Mouse (Mus musculus): ENCODE results near the gene Gm37240. TPM values are rescaled to one million over a fixed set of nuclear protein-coding genes. Genes with fewer than 3 reads are reported as not detected.

Gene Gm37240
- polyA plus RNA-seq, 1 experiment from 2014 or later: 12.7 TPM

DNA sequence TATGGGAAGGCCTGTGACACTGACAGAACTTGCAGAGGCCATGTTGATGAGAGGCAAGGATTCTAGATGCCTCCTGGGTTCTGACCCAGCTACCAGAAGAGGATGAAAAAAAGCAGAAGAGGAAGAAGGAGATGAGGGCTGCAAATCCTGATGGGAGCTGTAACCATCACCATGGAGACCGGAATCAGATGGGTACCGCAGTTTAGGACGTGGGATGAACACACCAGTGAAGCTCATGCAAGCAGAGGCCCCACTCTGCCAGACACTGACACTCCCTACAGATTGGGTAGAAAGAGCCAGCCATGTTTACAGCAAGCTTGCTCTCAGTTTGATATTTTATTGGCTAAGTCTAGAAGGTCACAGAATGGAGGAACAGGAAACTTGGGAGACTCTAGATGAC, 509.8 kb downstream of the Gm37240 start:
- Histone ChIP-seq H3K9me3 (replicated peaks) (no peaks in the 10 kb centered on the region), H3K4me3 (no peak overlapping the region), H3K36me3 (no peaks in the 10 kb centered on the region), H3K4me2 (no peak overlapping the region), H3K4me1 (replicated peaks) (peaks cover 29% of the 10 kb centered on the region), H3K9ac (no peak overlapping the region), H3K27me3 (no peaks in the 10 kb centered on the region), H3K27ac (peak overlapping the region; percentile 74)
- ATAC-seq (replicated peaks; ENCODE audit: insufficient number of reproducible peaks, insufficient read depth, low FRiP score, low read depth): no peak
- WGBS: 86% methylated on average over 3 of the region's 3 CpGs

DNA sequence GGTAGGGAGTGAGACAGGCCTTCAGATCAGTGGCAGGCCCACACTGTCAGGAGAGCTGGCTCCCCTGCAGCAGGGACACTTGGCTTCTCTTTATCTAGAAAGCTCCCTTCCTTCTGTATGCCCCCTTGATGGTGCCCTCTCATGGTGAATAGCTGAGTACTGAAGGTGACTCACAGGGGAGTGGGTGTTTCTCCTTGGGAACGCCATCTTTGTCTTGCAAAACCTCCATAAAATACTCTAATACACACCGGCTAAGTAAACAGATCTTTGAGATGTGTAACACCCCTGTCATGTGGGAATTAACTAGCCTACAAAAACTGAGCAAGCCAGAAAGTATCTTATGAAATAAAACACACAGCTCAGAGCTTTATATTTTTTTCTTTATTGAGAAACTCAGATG, 510.8 kb downstream of the Gm37240 start:
- no peaks in the 10 kb centered on the region for H3K9me3 ChIP-seq (replicated peaks)
- no peak overlapping the region for H3K27ac ChIP-seq
- H3K27me3 ChIP-seq: no peaks in the 10 kb centered on the region
- peaks cover 32% of the 10 kb centered on the region for H3K4me1 ChIP-seq (replicated peaks)
- no peak overlapping the region for H3K4me3 ChIP-seq
- no peak for ATAC-seq (replicated peaks; ENCODE audit: insufficient number of reproducible peaks, insufficient read depth, low FRiP score, low read depth)
- no peak overlapping the region for H3K4me2 ChIP-seq
- H3K9ac ChIP-seq: no peak overlapping the region
- WGBS: 83% methylated on average over 2 of the region's 2 CpGs
- no peaks in the 10 kb centered on the region for H3K36me3 ChIP-seq

DNA sequence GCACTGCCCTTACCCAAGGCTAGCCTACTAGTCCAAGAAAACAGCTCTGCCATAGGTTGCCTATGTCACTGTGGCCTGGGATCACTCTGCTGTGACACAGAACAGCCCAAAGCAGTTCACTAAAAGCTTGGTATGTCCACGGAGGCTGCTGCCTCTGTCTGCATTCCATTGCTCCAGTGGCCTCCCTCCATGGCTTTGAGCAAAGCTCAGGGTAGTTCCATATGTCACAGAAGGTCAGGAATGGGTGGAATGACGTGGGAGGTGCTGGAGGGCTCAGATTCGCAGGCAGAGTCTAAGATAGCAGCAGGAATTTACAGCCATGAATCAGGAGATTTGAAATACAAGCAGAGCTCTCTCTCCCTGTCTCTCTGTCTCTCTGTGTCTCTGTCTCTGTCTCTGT, 514.3 kb downstream of the Gm37240 start:
- no peak overlapping the region for H3K4me3 ChIP-seq
- 14% methylated on average over 3 of the region's 3 CpGs for WGBS
- peak overlapping the region; percentile 74 for H3K27ac ChIP-seq
- H3K4me1 ChIP-seq (replicated peaks): peaks cover 37% of the 10 kb centered on the region
- H3K4me2 ChIP-seq: no peak overlapping the region
- no peaks in the 10 kb centered on the region for H3K36me3 ChIP-seq
- H3K27me3 ChIP-seq: no peaks in the 10 kb centered on the region
- H3K9ac ChIP-seq: no peak overlapping the region
- H3K9me3 ChIP-seq (replicated peaks): no peaks in the 10 kb centered on the region
- peak; percentile 63 for ATAC-seq (replicated peaks; ENCODE audit: insufficient number of reproducible peaks, insufficient read depth, low FRiP score, low read depth)

DNA sequence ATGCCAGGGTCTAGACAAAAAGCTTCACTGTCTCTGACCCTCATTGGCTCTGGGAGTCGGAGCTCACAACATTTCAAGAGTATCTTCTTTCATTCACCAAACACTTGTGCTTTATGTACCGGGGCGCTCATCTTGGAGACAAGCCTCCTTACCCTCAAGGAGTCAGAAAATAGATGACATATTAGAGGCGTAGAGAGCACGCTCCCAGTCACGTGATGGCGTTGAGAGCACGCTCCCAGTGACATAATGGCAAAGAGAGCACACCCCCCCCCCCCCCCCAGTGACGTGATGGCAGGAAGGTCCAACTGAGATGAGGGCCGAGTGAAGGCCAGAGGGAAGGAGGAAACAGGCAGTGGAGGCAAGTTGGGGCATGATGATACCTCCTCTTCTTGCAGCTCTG, 517.5 kb downstream of the Gm37240 start:
- Histone ChIP-seq H3K27ac (peak overlapping the region; percentile 67), H3K4me2 (no peak overlapping the region), H3K36me3 (no peaks in the 10 kb centered on the region), H3K9me3 (replicated peaks) (no peaks in the 10 kb centered on the region), H3K27me3 (no peaks in the 10 kb centered on the region), H3K4me3 (no peak overlapping the region), H3K9ac (no peak overlapping the region), H3K4me1 (replicated peaks) (peaks cover 36% of the 10 kb centered on the region)
- no peak for ATAC-seq (replicated peaks; ENCODE audit: insufficient number of reproducible peaks, insufficient read depth, low FRiP score, low read depth)
- 72% methylated on average over 10 of the region's 10 CpGs for WGBS

DNA sequence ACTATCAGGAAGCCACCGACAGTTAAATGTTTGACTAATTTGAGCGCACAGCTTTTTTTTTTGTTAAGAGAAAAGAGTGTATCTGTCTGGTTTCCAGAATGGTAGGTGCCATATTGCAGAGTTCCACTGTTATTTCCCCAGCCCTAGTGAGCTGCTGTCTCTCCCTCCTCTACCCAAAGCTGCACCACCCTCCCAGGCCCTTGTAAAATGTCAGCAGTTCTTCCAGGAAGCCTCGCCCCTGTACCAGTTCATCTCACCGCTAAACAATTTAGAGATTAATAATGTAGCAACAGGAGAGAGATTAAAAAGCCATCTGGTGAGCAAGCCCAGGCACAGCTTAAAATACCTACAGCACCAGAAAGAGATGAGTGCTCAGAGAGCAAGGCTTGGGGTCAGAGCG, 518.2 kb downstream of the Gm37240 start:
- ATAC-seq (replicated peaks; ENCODE audit: insufficient number of reproducible peaks, insufficient read depth, low FRiP score, low read depth): peak; percentile 71
- Histone ChIP-seq H3K27ac (peak overlapping the region; percentile 67), H3K4me1 (replicated peaks) (peaks cover 39% of the 10 kb centered on the region)

DNA sequence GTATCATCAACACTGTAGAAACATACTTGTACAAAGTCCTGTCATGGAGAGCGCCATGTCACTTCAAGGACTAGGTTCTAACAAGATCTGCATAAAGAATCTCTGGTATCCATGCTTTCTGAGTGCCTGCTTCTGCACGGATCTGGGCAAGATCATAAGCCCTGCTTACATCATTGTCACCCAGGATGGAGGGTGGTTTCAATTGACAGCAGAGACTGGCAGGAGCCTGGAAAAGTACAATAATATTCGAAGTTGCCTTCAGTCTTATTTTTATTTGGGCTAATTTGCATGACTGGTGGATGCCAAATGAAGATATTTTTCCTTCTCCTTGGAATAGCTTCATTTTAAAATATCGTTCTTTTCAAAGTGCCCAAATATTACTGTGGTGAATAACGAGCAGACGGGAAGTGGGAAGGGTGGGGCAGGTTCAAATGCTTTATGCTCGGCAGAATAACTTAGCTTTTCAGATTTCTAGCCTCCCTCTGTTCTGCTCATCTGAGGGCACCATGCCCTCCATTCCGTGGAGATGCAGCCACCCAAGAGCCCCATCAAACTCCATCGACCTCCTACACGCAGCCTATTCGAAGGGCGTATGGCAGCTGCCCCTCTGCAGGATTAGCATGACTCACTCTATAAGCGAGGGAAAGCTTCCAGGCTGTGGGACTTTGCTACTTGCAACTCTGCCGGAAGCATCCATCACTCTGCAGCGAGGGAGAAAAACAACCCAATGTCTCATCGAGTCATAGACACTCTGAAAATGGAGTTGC, 518.8 kb downstream of the Gm37240 start:
- 0 out of 2 replicates have a peak overlapping the region, but pooled peaks have one; percentile 3 for H3K4me2 ChIP-seq
- H3K36me3 ChIP-seq: no peaks in the 10 kb centered on the region
- peak overlapping the region; percentile 67 for H3K27ac ChIP-seq
- H3K27me3 ChIP-seq: no peaks in the 10 kb centered on the region
- peaks cover 41% of the 10 kb centered on the region for H3K4me1 ChIP-seq (replicated peaks)
- H3K9ac ChIP-seq: no peak overlapping the region
- H3K4me3 ChIP-seq: no peak overlapping the region
- H3K9me3 ChIP-seq (replicated peaks): no peaks in the 10 kb centered on the region
- no peak for ATAC-seq (replicated peaks; ENCODE audit: insufficient number of reproducible peaks, insufficient read depth, low FRiP score, low read depth)
- WGBS: 62% methylated on average over 16 of the region's 16 CpGs

More for the DNA sequence above, 518.2 kb downstream of the Gm37240 start:
- Histone ChIP-seq H3K27me3 (no peaks in the 10 kb centered on the region), H3K9ac (no peak overlapping the region), H3K4me2 (0 out of 2 replicates have a peak overlapping the region, but pooled peaks have one; percentile 3), H3K9me3 (replicated peaks) (no peaks in the 10 kb centered on the region), H3K4me3 (no peak overlapping the region), H3K36me3 (no peaks in the 10 kb centered on the region)
- 37% methylated on average over 5 of the region's 5 CpGs for WGBS

DNA sequence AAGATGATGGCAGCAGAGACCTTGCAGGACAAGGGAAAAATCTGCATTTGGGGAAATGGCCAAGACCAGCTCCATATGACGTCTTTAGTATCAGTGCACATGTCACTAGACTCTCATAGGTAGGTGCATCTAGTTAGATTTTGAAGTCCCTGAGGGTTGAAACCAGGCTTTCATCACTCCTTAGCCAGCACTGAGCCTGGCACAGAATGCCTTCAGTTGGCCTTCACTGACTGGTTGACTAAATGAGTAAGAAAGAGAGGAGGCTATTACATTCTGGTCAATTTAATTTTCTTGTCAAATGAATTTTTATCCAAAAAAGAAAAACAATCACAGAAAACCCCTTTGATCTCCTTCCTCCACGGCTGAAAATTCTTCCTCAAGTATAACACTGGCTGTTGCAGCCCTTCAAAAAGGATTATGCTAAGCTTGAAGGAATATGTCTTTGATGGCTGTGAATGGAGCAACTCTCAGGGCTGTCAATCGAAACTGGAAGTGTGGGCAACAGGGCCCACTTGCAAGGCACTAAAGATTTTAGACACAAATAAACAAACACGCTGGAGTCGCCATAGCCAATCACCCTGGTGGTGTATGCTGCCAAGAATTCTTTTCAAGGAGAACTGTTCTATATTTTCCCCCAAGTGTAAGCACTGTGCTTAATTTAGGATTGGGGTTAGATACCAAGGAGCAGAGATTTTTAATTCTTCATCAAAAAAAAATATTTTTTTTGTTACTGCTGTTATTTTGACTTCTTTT, 522.6 kb downstream of the Gm37240 start:
- Histone ChIP-seq H3K27ac (no peak overlapping the region), H3K9me3 (replicated peaks) (no peaks in the 10 kb centered on the region), H3K4me1 (replicated peaks) (peaks cover 33% of the 10 kb centered on the region), H3K4me2 (no peak overlapping the region), H3K36me3 (no peaks in the 10 kb centered on the region), H3K9ac (no peak overlapping the region), H3K4me3 (no peak overlapping the region), H3K27me3 (no peaks in the 10 kb centered on the region)
- 56% methylated on average over 5 of the region's 5 CpGs for WGBS
- no peak for ATAC-seq (replicated peaks; ENCODE audit: insufficient number of reproducible peaks, insufficient read depth, low FRiP score, low read depth)

DNA sequence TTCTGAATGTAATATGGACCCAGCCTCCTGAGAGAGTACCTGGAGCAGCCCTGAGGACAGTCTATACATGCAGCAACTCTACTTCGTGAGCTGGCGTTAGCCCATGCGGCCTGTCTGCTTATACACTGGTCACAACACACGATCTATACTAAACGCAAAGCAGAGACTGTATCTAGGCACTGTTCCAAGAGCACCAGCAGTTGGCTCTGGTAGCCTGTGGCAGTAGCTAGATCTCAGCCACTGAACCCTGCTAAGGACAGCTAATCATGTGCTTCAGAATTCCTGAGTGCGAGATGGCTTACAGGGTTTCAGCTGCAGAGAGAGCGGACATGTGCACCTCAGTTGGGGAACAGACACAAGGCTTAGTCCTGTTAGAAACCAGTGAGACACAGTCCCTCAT, 524.4 kb downstream of the Gm37240 start:
- Histone ChIP-seq H3K9ac (no peak overlapping the region), H3K9me3 (replicated peaks) (no peaks in the 10 kb centered on the region), H3K4me3 (no peak overlapping the region), H3K4me2 (no peak overlapping the region), H3K4me1 (replicated peaks) (peaks cover 21% of the 10 kb centered on the region), H3K27me3 (no peaks in the 10 kb centered on the region), H3K27ac (peak overlapping the region; percentile 69), H3K36me3 (no peaks in the 10 kb centered on the region)
- ATAC-seq (replicated peaks; ENCODE audit: insufficient number of reproducible peaks, insufficient read depth, low FRiP score, low read depth): peak; percentile 75
- WGBS: 33% methylated on average over 7 of the region's 7 CpGs

DNA sequence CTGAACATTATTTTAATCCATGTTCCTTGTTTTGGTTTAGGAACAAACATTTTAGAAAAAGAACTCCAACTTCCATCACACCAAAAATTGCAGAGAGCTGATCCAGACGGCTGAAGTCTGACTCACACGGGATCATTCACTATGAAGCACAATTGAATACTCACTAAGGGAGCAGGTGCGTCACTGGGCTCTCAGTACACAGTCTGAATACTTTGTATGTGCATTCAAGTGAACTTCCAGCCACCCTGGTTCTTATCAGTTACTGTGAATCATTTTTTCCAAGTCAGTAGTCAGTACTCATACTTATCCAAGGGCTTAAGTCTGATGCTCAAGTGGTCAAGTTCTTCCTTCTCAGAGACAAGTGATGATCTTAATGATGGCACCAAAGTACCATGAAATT, 530.9 kb downstream of the Gm37240 start:
- Histone ChIP-seq H3K36me3 (no peaks in the 10 kb centered on the region), H3K4me1 (replicated peaks) (no peaks in the 10 kb centered on the region), H3K4me2 (no peak overlapping the region), H3K27ac (no peak overlapping the region), H3K4me3 (no peak overlapping the region), H3K9me3 (replicated peaks) (no peaks in the 10 kb centered on the region), H3K9ac (no peak overlapping the region), H3K27me3 (no peaks in the 10 kb centered on the region)
- no peak for ATAC-seq (replicated peaks; ENCODE audit: insufficient number of reproducible peaks, insufficient read depth, low FRiP score, low read depth)
- WGBS: 77% methylated on average over 3 of the region's 3 CpGs

DNA sequence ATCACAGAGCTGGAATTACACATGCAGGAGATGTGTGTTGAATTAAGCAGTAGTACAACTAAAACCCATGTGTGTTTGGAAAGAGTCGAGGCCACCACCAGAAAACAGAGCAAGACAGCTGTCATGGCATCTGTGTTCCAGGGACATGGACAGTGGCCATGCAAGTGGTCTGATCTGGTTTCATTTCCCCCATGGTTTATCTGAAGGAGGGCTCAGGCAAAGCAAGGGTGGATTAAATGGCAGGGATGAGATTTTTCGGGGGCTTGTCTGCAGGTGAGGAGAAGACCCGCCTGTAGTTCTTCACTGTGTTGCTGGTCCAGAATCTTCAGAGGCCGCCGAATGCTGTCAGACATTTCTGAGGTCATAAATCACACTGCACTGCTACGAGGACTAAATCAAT, 539.3 kb downstream of the Gm37240 start:
- no peaks in the 10 kb centered on the region for H3K27me3 ChIP-seq
- 67% methylated on average over 6 of the region's 6 CpGs for WGBS

DNA sequence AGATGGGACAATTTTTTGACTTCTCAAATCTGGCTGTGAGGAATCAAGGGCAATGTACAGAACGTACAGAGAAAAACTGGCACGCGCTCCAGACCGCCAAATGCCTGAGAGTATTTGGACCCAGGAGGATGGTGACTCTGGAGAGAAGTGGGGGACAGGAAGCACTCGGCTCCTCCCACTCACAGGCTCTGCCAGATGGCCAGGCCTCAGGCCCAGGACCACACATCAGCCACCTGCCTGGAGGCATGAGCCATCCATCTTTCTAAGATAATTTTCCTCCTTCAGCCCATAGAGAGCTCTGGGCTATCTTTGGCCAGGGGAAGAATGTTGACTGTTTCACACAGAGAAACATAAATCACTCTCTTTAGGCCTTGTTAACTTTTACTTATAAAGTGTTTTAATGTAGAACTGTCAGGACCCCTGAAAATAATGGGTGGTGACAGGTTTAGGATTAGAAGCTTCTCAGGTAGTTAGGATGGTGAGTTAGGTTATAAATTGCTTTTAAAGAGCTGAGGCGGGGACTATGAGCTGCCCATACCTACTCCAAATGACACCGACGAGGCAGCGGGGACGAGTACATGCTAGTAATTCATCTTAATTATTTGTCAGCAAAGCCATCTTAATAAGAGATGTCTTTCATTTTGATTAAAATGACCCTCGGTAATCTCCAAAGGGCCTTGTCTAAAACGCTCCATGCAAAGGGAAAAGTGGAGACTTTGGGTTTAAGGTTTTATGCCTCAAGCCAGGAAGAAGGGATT, 546.0 kb downstream of the Gm37240 start:
- Histone ChIP-seq H3K27ac (peak overlapping the region; percentile 0; the same call in 1 of the 2 replicates), H3K4me2 (no peak overlapping the region)
- ATAC-seq (replicated peaks; ENCODE audit: insufficient number of reproducible peaks, insufficient read depth, low FRiP score, low read depth): peak; percentile 66; the same call in 1 of the 2 replicates

More for the DNA sequence above, 539.3 kb downstream of the Gm37240 start:
- Histone ChIP-seq H3K36me3 (no peaks in the 10 kb centered on the region), H3K4me3 (no peak overlapping the region), H3K27ac (no peak overlapping the region), H3K9ac (no peak overlapping the region), H3K9me3 (replicated peaks) (no peaks in the 10 kb centered on the region), H3K4me1 (replicated peaks) (no peaks in the 10 kb centered on the region), H3K4me2 (no peak overlapping the region)
- ATAC-seq (replicated peaks; ENCODE audit: insufficient number of reproducible peaks, insufficient read depth, low FRiP score, low read depth): no peak

More for the DNA sequence above, 546.0 kb downstream of the Gm37240 start:
- Histone ChIP-seq H3K27me3 (no peaks in the 10 kb centered on the region), H3K4me1 (replicated peaks) (peaks cover 22% of the 10 kb centered on the region), H3K9ac (no peak overlapping the region), H3K9me3 (replicated peaks) (no peaks in the 10 kb centered on the region), H3K36me3 (no peaks in the 10 kb centered on the region), H3K4me3 (no peak overlapping the region)
- 69% methylated on average over 12 of the region's 12 CpGs for WGBS

Data from heart, embryonic 15.5 days (tissue).